ENCODE assay signal across 13 mouse cellular contexts in genomic region chr7:137320320-137320719, GRCm38 (mm10). TPM values are rescaled to one million over a fixed set of nuclear protein-coding genes. Genes with fewer than 3 reads are reported as not detected.
A peak's percentile ranks its signal among the peaks of the same experiment; 100 is the strongest.
DNase-seq lines count a peak whose midpoint lies in the region; ATAC-seq lines count a peak whose summit lies in the region.
"Had no signal": no experiment of that assay in that cellular context is flagged by ENCODE, and none has a peak within 500 bp of the region (broad histone marks: within the 10 kb centered on the region; RNA-seq: fewer than 3 reads in every experiment).

No protein-coding gene starts in this region.

- H3K27me3 ChIP-seq in embryonic facial prominence, embryonic 13.5 days, result peaks cover 99% of the 10 kb centered on the region
- H3K27me3 ChIP-seq in limb, embryonic 10.5 days (ENCODE audit: low read depth, poor library complexity, severe bottlenecking), result peaks cover 100% of the 10 kb centered on the region
- peaks cover 66% of the 10 kb centered on the region for H3K27me3 ChIP-seq in midbrain, embryonic 15.5 days (replicated peaks)

- H3K4me3 ChIP-seq in embryonic facial prominence, embryonic 13.5 days, result peak overlapping the region; percentile 50
- H3K4me3 ChIP-seq in limb, embryonic 10.5 days, result peak overlapping the region; percentile 57
- H3K4me3 ChIP-seq in midbrain, embryonic 15.5 days, result peak overlapping the region; percentile 9; the same call in 1 of the 2 replicates

- WGBS in embryonic facial prominence, embryonic 13.5 days, result 5% methylated on average over 11 of the region's 11 CpGs
- WGBS in limb, embryonic 10.5 days, result 2% methylated on average over 11 of the region's 11 CpGs
- 3% methylated on average over 11 of the region's 11 CpGs for WGBS in midbrain, embryonic 15.5 days

- DNase-seq in ZHBTc4 (ENCODE audit: low read depth, low spot score), result peak; percentile 16
- peak; percentile 50 for DNase-seq in limb, embryonic 10.5 days (ENCODE audit: low spot score)
- no peak for DNase-seq in urinary bladder, adult 2 months (ENCODE audit: low spot score)
- no peak for DNase-seq in thymus, postnatal 10 days (ENCODE audit: low spot score in 2 of 2)
- no peak for DNase-seq in left cerebral cortex, postnatal 36 days (ENCODE audit: low spot score in 2 of 2)
- DNase-seq in urinary bladder, postnatal 10 days (ENCODE audit: low spot score), result no peak
- DNase-seq: heart, postnatal 4 days; kidney, adult 9 months; left cerebral cortex, postnatal 4 days had no signal

- no peak overlapping the region; the same call in 1 of the 2 replicates for H3K27ac ChIP-seq in embryonic facial prominence, embryonic 13.5 days
- H3K27ac ChIP-seq in limb, embryonic 10.5 days, result no peak overlapping the region
- H3K27ac ChIP-seq in midbrain, embryonic 15.5 days, result 0 out of 2 replicates have a peak overlapping the region, but pooled peaks have one; percentile 71
- H3K27ac ChIP-seq: lung, embryonic 15.5 days had no signal

- peak overlapping the region; percentile 59; the same call in 1 of the 2 replicates for H3K9ac ChIP-seq in embryonic facial prominence, embryonic 13.5 days
- no peak overlapping the region for H3K9ac ChIP-seq in midbrain, embryonic 15.5 days
- H3K9ac ChIP-seq: lung, embryonic 15.5 days had no signal

- H3K9me3 ChIP-seq in embryonic facial prominence, embryonic 13.5 days, result no peaks in the 10 kb centered on the region
- no peaks in the 10 kb centered on the region for H3K9me3 ChIP-seq in limb, embryonic 10.5 days (replicated peaks)
- H3K9me3 ChIP-seq in midbrain, embryonic 15.5 days, result no peaks in the 10 kb centered on the region
- H3K9me3 ChIP-seq: lung, embryonic 15.5 days had no signal

- no peak for ATAC-seq in embryonic facial prominence, embryonic 13.5 days (ENCODE audit: insufficient number of reproducible peaks, insufficient read depth, low FRiP score, low TSS enrichment, low read depth)
- no peak for ATAC-seq in midbrain, embryonic 15.5 days (replicated peaks)

- no peaks in the 10 kb centered on the region for H3K36me3 ChIP-seq in embryonic facial prominence, embryonic 13.5 days
- H3K36me3 ChIP-seq in limb, embryonic 10.5 days, result no peaks in the 10 kb centered on the region
- no peaks in the 10 kb centered on the region for H3K36me3 ChIP-seq in midbrain, embryonic 15.5 days (replicated peaks)
- H3K36me3 ChIP-seq: lung, embryonic 15.5 days had no signal

- H3K4me2 ChIP-seq in embryonic facial prominence, embryonic 13.5 days, result peak overlapping the region; percentile 91
- H3K4me2 ChIP-seq in midbrain, embryonic 15.5 days, result peak overlapping the region; percentile 77

- intact Hi-C loops in left cerebral cortex, postnatal 36 days (cut with DNase I), result loop anchor here (2.0 to 10.0 kb wide), 4 partner anchors 144 to 1483 kb away; no protein-coding TSS in a partner anchor

- peaks cover 60% of the 10 kb centered on the region for H3K4me1 ChIP-seq in embryonic facial prominence, embryonic 13.5 days
- H3K4me1 ChIP-seq in limb, embryonic 10.5 days, result peaks cover 74% of the 10 kb centered on the region
- H3K4me1 ChIP-seq in midbrain, embryonic 15.5 days, result peaks cover 62% of the 10 kb centered on the region

RNA-seq across cellular contexts. Expression of gene Ebf3, which starts 6.1 kb away (rescaled TPM):
- 8.6 and 11.6 TPM in 2 replicates for polyA plus RNA-seq in embryonic facial prominence, embryonic 13.5 days (2015; fragmentation: Nextera tagmentation; extraction: Ambion mirVana)
- 3.1 and 6.3 TPM in 2 replicates for polyA plus RNA-seq in limb, embryonic 10.5 days (2016; fragmentation: Nextera tagmentation; extraction: Ambion mirVana)
- 14.6 and 14.9 TPM in 2 replicates for polyA plus RNA-seq in midbrain, embryonic 15.5 days (2015; fragmentation: Nextera tagmentation; extraction: Ambion mirVana)
- polyA plus RNA-seq in urinary bladder, adult 2 months (2012; rRNA removed), result 1.1 and 1.2 TPM in 2 replicates
- total RNA-seq in left cerebral cortex, postnatal 36 days (2021), result under 1 TPM; 0.32 to 0.72 TPM
- total RNA-seq: neutrophil, adult 5-6 weeks had no signal

Comparison
In these comparisons a context has a peak if more than half of its experiments do, and no peak if none do; other contexts are left out.
1. DNase-seq: peak in ZHBTc4 (single experiment) and limb, embryonic 10.5 days (single experiment); none in urinary bladder, adult 2 months (single experiment), thymus, postnatal 10 days (0 of 2), left cerebral cortex, postnatal 36 days (0 of 2) and urinary bladder, postnatal 10 days (single experiment).
2. Peak in every context shown above with its lines, with median percentiles within 50 percentile points of each other: H3K4me3 ChIP-seq.